Mouse (Mus musculus) liver, embryonic 14.5 days (tissue): Measurements from ENCODE around the gene Atp2c1.

Source experiments
- CTCF ChIP-seq: IDR thresholded peaks from 2 replicates; pipeline ENCODE4 v1.5.1; 2016; ENCODE audit warnings: antibody characterized with exemption, low read depth, control low read depth
- EP300 ChIP-seq: IDR thresholded peaks from 2 replicates; pipeline ENCODE4 v1.6.1; 2016; ENCODE audit warnings: antibody characterized with exemption, low read depth

DNA sequence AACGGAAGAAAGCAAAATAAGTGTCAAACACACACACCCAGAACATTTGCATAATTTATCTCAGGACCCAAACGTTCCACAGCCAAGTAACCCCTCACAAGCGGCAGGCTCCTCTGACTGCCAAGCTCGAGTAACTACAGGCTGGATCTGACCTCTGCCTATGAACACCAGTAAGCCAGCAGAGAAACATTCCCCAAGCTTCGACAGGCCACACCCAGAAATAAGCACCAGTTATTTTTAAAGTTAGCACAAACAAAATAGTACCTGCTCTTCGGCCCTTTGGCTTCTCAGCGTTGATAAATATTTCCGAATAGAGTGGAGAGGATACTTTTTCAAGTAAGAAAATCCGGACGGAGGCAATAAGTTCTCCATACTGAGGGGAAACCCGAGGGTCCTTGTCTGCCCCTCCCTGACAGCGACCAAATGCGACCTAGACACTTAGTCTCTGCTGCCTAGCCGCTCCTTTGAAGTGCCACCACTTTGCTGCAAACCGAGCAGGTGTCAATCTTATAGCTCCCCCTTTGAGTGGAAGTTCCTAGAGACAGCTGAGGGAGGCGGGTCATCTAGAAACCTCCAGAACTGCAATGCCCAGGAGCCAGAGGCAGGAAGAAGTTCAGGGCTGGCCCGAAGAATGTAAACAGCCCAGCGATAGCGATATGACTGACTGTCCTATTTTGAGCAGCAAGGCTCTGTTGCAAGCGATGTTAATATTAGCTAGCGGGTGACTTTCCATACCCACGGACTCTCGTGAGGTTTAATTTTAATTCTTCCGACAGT, 6.2 kb downstream of the Atp2c1 start:
- TF ChIP-seq CTCF (no peak), EP300 (no peak)
